Mouse (Mus musculus): ENCODE measurements at regions not wholly inside any gene's neighbourhood (a gene's known extent, or its start where the extent isn't known, plus 50 kb on each side); places are given as distances from the start of the nearest gene placed in this dataset.

- DNase-seq (ENCODE audit: low spot score in 2 of 2) = no peak
These were observed 541.8 kb upstream of the Cdh20 start for GRCm38 (mm10) chr1:104226493-104226892.

DNA sequence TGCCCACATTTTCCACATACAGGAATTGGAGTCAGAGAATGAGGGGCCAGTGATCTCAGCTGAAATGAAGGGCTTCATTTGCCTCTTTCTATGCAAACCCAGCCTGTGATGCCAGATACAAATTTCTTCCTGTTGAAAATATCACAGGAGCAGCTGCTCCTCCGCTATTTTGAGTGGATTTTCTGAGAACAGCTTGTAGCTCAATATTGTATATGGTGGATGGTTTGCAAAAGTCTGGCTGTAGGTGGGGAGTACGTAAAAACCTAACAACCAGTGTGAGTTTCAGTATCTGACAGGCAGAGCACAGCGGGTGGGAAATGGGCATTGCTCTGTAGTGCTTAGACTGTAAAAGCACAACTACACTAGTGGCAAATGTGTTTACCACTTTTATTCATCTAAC is 541.4 kb upstream of the Cdh20 start:
- peak; percentile 59 to 71 for DNase-seq (ENCODE audit: low spot score in 2 of 2)

DNA sequence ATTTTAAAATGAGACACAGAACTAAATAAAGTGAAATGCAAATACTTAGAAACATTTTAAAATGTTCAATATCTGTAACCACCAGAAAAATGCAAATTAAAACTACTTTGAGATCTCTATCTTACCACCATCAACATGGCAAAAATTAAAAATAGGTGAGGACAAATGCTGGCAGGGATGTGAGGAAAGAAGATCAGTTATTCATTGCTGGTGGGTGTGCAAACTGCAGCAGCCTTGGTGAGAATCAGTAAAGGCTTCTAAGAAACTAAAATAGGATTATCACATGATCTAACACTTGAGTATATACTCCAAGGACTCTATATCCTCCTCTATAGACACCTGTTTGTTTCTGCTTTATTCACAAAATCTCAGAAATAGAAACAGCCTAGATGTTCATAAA is 526.7 kb upstream of the Cdh20 start:
- no peak for DNase-seq (ENCODE audit: low spot score in 2 of 2)

GRCm38 (mm10) chr1:104265775-104266174 is 502.6 kb upstream of the Cdh20 start:
- DNase-seq (ENCODE audit: low spot score in 2 of 2) = no peak

- DNase-seq (ENCODE audit: low spot score in 2 of 2) = no peak
These were observed 460.4 kb upstream of the Cdh20 start for GRCm38 (mm10) chr1:104307941-104308340.

- peak in 1 of 2 experiments; percentile 6 for DNase-seq (ENCODE audit: low spot score in 2 of 2)
These were observed 456.7 kb upstream of the Cdh20 start for GRCm38 (mm10) chr1:104311617-104312016.

GRCm38 (mm10) chr1:104315058-104315457 is 453.3 kb upstream of the Cdh20 start:
- no peak for DNase-seq (ENCODE audit: low spot score in 2 of 2)

DNA sequence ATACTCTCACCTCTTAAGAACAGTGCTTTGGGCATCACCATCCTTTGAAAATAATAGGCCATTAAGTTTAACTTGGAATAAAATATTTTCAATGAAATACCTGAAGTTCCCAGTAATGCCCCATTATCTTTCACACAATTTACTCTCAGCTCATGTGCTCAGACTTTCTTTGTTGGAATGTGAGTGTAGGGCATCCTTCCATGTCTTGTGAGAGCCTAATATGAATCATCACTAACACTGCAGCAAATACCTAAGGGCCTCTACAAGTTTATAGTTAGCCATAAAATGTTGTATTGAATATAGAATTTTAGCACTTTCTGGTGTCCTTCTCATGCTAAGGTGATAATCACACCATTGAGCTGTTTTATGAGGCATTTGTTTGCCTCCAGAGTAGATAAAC is 450.3 kb upstream of the Cdh20 start:
- no peak for DNase-seq (ENCODE audit: low spot score in 2 of 2)

DNA sequence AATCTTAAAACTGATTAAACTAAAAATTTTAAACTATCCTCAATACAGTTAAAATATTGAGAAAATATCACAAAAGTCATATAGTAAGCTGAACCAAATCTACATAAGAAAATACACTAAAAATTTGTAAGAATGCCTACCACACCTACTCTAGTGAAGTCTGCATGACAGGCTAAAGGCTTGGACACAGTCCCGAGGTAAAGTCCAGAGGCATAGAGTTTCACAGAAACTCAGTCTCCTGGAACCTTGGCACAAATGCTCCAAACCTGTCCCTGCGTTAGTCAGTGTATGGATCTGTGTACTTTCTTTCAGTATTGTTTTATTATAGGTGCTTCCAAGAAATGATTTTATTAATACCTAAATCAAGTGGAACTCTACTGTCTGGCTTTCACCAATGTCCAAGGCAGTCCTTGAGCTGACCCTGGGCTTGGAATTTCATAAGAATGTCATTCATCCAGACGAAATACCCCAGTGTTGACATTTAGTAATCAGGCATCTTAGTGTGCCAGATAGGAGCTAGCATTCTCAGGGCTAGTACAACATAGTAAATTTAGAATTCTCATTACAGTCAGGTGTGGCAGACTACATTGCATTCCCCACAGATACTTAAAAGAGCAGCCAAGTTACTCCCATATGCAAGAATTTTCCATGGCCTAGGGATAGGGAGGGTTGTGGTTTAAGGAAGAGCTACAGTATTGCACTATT is 435.5 kb upstream of the Cdh20 start:
- DNase-seq (ENCODE audit: low spot score in 2 of 2) = no peak

DNA sequence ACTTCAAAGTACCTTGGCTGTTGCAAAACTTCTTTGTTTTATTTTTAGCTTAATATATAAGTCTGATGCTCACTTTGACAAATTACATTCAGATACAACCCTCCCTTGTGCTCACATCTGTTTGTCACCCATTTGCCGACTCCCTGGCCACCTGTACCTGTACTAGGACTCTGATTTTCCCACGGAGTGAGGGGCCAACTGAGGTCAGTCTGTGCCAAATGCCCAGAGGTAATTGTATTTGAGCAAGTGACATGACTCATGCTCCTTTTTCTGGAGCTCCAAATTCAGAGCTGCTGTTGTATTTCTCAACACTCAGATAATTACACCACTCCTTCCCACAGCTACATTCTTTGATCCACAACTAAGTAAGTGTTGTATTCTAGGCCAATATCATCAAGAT is 434.8 kb upstream of the Cdh20 start:
- no peak for DNase-seq (ENCODE audit: low spot score in 2 of 2)

Data from layer of hippocampus, adult 8-10 months (tissue).